Mouse (Mus musculus) lung, embryonic 14.5 days (tissue): ENCODE measurements around the gene Ccl1. TPM values are rescaled to one million over a fixed set of nuclear protein-coding genes. Genes with fewer than 3 reads are reported as not detected.

Experiments
- ATAC-seq: fragments of 200-750 bp; cut with Nextera tagmentation; 2 replicates; pipeline ENCODE4 v1.8.0; 2017; ENCODE audit warnings: mild to moderate bottlenecking, moderate TSS enrichment, moderate library complexity; ENCODE audit not compliant: insufficient read depth
- DNase-seq: peaks from one replicate; pipeline ENCODE4 v3.0.0-alpha.2; 2015
- H3K27ac ChIP-seq: fragments of 300-500 bp; sonication (generic); 2 replicates; pipeline ENCODE4 v1.5.1; 2014; ENCODE audit warnings: low read depth, mild to moderate bottlenecking, moderate library complexity
- H3K27me3 ChIP-seq: fragments of 300-500 bp; sonication (generic); 2 replicates; pipeline ENCODE4 v1.6.1; 2014; ENCODE audit warnings: low read length, control low read depth; ENCODE audit not compliant: insufficient read depth
- H3K36me3 ChIP-seq: fragments of 300-500 bp; sonication (generic); 2 replicates; pipeline ENCODE4 v1.6.1; 2014; ENCODE audit warnings: control low read depth; ENCODE audit not compliant: insufficient read depth
- H3K4me1 ChIP-seq: fragments of 300-500 bp; sonication (generic); 2 replicates; pipeline ENCODE4 v1.6.1; 2014; ENCODE audit warnings: antibody characterized with exemption, control low read depth; ENCODE audit not compliant: insufficient read depth
- H3K4me2 ChIP-seq: fragments of 300-500 bp; sonication (generic); 2 replicates; pipeline ENCODE4 v1.6.1; 2014; ENCODE audit warnings: mild to moderate bottlenecking
- H3K4me3 ChIP-seq: fragments of 300-500 bp; sonication (generic); 2 replicates; pipeline ENCODE4 v1.5.1; 2014; ENCODE audit warnings: low read depth, low read length
- H3K9ac ChIP-seq: fragments of 300-500 bp; sonication (generic); 2 replicates; pipeline ENCODE4 v1.6.1; 2014
- H3K9me3 ChIP-seq: fragments of 300-500 bp; sonication (generic); 2 replicates; pipeline ENCODE4 v1.6.1; 2016; ENCODE audit warnings: low read depth, low read length, control low read depth
- CTCF ChIP-seq: IDR thresholded peaks from 2 replicates; pipeline ENCODE4 v1.5.1; 2016; ENCODE audit warnings: antibody characterized with exemption, low read depth
- WGBS: fragments of 180-500 bp; shearing (Covaris S2); extraction: QIAGEN DNeasy Blood & Tissue Kit; methylation state at CpG from one replicate; pipeline ENCODE4 v1.1.7; 2014; 5-methylcytosine and 5-hydroxymethylcytosine counted together
- polyA plus RNA-seq: library from polyadenylated mRNA; unstranded; fragments of >200 nt; fragmentation: Nextera tagmentation; extraction: Ambion mirVana; gene quantifications from 2 replicates; pipeline ENCODE4 v1.2.1, GENCODE M21; 2014

The Ccl1 gene
- polyA plus RNA-seq, 1 experiment from 2014 or later = not detected

DNA sequence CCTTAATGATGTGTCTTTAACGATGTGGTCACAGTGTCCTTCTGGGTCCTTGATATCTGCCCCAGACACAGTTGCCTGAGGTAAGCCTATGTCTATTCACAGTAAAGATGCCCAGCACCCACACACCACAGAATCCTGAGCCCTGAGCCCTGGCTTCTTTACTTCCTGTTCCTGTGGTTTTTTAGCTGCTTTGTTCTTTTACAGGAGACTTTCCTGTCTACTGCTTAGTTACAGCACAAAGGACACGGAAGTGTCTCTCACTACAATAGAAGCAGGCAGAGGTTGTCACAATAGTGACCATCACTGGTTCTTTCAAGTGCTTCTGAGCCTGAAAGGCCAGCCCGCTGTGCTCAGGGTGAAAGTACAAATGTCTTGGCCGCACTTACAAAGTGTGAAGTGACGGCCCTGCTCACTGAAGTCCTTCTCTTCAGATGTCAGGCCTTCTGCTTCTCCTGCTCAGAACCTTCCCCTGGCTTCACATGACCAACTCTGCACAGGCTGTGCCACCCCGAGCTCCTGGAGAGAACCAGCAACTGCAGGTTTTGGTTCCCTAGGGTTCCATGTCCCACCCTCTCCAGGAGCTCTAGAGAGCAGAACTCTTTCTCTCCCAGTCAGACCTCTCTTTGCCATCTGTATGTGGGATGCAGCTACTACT lies 122.1 kb downstream of the Ccl1 start:
- Histone ChIP-seq H3K9ac (no peak overlapping the region), H3K27ac (no peak overlapping the region), H3K4me1 (no peaks in the 10 kb centered on the region), H3K9me3 (no peaks in the 10 kb centered on the region), H3K27me3 (no peaks in the 10 kb centered on the region), H3K36me3 (no peaks in the 10 kb centered on the region), H3K4me2 (no peak overlapping the region), H3K4me3 (no peak overlapping the region)
- TF ChIP-seq CTCF = no peak
- no peak for ATAC-seq
- 63% methylated on average over 6 of the region's 6 CpGs for WGBS
- no peak for DNase-seq

DNA sequence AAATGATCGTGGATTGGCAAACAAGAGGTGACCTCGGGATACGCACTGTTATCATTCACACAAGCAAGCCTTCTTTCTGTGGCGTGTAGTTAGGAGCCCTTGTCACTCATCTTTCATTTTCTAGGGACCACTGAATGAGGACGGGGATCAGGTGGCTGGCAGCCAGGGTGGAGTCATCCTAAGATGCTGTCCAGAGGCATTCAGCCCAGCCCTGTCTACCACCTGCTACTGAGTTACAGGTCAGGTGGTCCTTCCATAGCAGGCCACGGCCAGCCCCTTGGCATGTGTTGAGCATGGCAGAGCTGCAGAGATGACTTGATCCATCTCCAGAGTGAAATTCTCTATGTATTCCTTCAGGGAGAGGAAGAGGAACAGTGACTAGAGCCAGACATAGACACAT lies 123.1 kb downstream of the Ccl1 start:
- 86% methylated on average over 6 of the region's 6 CpGs for WGBS
- DNase-seq (no peak), ATAC-seq (no peak)
- Histone ChIP-seq H3K4me2 (no peak overlapping the region), H3K4me1 (no peaks in the 10 kb centered on the region), H3K36me3 (no peaks in the 10 kb centered on the region), H3K9ac (no peak overlapping the region), H3K27me3 (no peaks in the 10 kb centered on the region), H3K9me3 (no peaks in the 10 kb centered on the region), H3K4me3 (no peak overlapping the region), H3K27ac (no peak overlapping the region)
- no peak for TF ChIP-seq CTCF

DNA sequence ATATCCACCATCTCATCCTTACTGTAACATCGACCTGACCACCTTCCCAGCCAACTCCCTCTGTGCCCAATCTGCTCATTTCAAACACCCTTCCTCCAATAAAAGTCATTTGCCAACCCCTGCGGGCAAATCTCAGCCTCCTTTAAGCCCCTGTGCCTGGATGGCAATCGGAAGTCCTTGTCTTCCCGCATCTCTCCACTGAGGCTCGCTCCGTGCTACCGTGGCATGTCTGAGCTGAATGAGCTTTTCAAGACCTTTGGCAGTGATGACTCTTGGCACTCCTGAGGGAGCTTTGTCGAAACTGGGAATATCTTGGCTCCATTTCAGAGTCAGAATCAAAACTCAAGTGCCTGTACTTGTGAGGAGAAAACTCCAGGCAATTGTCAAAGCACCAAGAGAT lies 124.2 kb downstream of the Ccl1 start:
- ATAC-seq (no peak), DNase-seq (no peak)
- no peaks in the 10 kb centered on the region for H3K36me3 ChIP-seq
- no peaks in the 10 kb centered on the region for H3K9me3 ChIP-seq
- no peak overlapping the region for H3K4me2 ChIP-seq
- no peak overlapping the region for H3K9ac ChIP-seq
- H3K27ac ChIP-seq = no peak overlapping the region
- 70% methylated on average over 8 of the region's 8 CpGs for WGBS
- no peaks in the 10 kb centered on the region for H3K27me3 ChIP-seq
- H3K4me1 ChIP-seq = no peaks in the 10 kb centered on the region
- H3K4me3 ChIP-seq = no peak overlapping the region
- TF ChIP-seq CTCF = no peak

DNA sequence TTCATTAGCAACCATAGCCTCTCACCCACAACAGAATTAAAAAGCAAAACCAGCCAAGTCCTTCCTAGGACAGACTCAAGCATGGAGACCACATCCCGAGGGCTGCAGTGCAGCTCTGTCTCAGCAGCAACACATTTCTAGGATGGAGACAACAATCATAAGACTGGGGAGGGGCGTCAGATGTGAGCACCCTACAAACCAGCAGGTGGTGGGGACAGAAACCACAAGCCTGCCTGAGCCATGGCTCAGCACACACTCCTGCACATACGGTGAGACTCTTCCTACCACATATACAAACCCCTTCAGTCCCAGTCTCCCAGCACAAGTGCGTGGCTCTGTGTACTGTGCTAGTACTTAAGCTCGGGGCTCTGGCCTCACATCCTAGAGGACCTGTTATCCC lies 127.3 kb downstream of the Ccl1 start:
- H3K9me3 ChIP-seq = no peaks in the 10 kb centered on the region
- no peak overlapping the region for H3K4me2 ChIP-seq
- 67% methylated on average over 5 of the region's 5 CpGs for WGBS
- H3K9ac ChIP-seq = no peak overlapping the region
- H3K4me3 ChIP-seq = no peak overlapping the region
- no peaks in the 10 kb centered on the region for H3K36me3 ChIP-seq
- no peak overlapping the region for H3K27ac ChIP-seq
- no peaks in the 10 kb centered on the region for H3K4me1 ChIP-seq
- DNase-seq (no peak), ATAC-seq (no peak)
- H3K27me3 ChIP-seq = no peaks in the 10 kb centered on the region
- TF ChIP-seq CTCF = no peak

DNA sequence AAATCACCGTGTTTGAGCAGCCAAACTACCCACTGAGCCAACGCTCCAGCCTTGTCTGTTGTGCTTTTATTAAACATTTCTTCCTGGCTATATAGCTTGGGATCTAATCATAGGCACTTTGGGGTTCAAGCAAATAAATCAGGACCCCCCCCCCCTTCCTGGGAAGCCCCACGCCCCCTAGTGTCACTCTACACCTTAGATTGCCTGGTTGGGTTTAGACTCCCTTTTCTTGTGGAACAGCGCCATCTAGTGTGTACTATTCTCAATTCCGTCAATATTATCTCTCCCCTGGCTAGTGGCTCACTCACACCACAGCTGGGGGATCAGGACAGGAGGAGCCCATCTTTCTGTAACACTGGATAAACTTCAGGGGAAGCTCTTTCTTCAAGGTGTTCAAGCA lies 127.8 kb downstream of the Ccl1 start:
- peak; percentile 82; the same call in 1 of the 2 replicates for ATAC-seq
- H3K9ac ChIP-seq = no peak overlapping the region
- DNase-seq = peak; percentile 90
- H3K4me2 ChIP-seq = no peak overlapping the region
- 24% methylated on average over 5 of the region's 5 CpGs for WGBS
- TF ChIP-seq CTCF = peak; percentile 85
- H3K4me3 ChIP-seq = no peak overlapping the region
- H3K36me3 ChIP-seq = no peaks in the 10 kb centered on the region
- peaks cover under 1% of the 10 kb centered on the region; the same call in 1 of the 2 replicates for H3K4me1 ChIP-seq
- no peak overlapping the region for H3K27ac ChIP-seq
- H3K9me3 ChIP-seq = no peaks in the 10 kb centered on the region
- H3K27me3 ChIP-seq = no peaks in the 10 kb centered on the region

DNA sequence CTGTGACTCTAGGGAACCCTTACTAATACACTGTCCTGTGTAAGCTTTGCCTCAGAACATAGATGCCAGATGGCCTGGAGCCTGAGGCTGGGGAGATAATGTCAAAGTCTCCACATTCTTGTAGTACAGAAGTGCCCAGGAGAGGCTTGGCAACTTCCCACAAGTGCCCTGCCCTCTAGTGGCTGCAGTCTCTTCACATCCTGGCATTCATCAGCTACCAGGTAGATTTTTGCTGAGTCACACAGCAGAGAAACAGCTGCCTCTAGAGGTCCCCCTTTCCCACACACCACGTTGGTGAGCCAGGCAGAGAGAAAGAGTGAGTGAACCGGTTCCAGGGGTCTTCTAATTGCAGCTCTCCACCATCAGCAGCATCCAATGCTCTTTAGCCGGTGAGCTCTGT lies 130.7 kb downstream of the Ccl1 start:
- 30% methylated on average over 3 of the region's 3 CpGs for WGBS
- no peak overlapping the region for H3K4me2 ChIP-seq
- H3K9ac ChIP-seq = no peak overlapping the region
- ATAC-seq = 0 out of 2 replicates have a peak, but pooled peaks have one; percentile 14
- no peaks in the 10 kb centered on the region for H3K9me3 ChIP-seq
- H3K4me3 ChIP-seq = no peak overlapping the region
- no peaks in the 10 kb centered on the region for H3K36me3 ChIP-seq
- no peaks in the 10 kb centered on the region for H3K27me3 ChIP-seq
- no peak overlapping the region for H3K27ac ChIP-seq
- DNase-seq = peak; percentile 79
- H3K4me1 ChIP-seq = peaks cover 4% of the 10 kb centered on the region; the same call in 1 of the 2 replicates
- peak; percentile 73 for TF ChIP-seq CTCF

DNA sequence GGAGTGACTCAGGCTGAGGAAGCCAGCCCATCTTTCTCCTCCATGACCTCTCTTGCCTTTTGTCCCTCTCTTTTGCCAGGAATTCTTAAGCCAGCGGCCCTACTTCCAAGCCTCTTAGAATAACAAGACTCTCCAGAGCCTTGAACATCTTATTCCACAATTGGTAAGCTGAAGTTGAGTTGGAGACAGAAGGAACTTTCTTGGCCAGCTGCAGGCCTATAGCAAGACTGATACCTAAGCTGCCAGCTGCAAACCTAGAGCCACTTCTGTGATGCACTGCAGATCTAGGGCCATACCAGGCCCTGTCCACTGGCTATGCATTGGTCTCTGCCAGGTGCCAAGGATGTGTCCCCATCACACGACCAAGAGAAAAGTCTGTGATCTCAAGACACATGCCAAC lies 132.0 kb downstream of the Ccl1 start:
- 77% methylated on average over 2 of the region's 2 CpGs for WGBS
- Histone ChIP-seq H3K27ac (no peak overlapping the region), H3K9me3 (no peaks in the 10 kb centered on the region), H3K9ac (no peak overlapping the region), H3K4me2 (no peak overlapping the region), H3K27me3 (no peaks in the 10 kb centered on the region), H3K36me3 (no peaks in the 10 kb centered on the region), H3K4me1 (peaks cover 4% of the 10 kb centered on the region; the same call in 1 of the 2 replicates), H3K4me3 (no peak overlapping the region)
- DNase-seq = no peak
- ATAC-seq = no peak
- TF ChIP-seq CTCF = no peak
